Mouse (Mus musculus) testis, adult 10 weeks (tissue): ENCODE measurements around the gene Prl3d3. TPM values are rescaled to one million over a fixed set of nuclear protein-coding genes. Genes with fewer than 3 reads are reported as not detected.

Experiments used
- polyA plus RNA-seq: library from polyadenylated mRNA; stranded (reverse); fragments of 350-450 nt; fragmentation: Illumina TruSeq; extraction: RNeasy Lipid Tissue Mini Kit (QIAGEN cat#74804); gene quantifications from one replicate; pipeline ENCODE4 v1.2.3, GENCODE M21; 2014; ENCODE audit warnings: low read depth, low replicate concordance

Gene Prl3d3
- polyA plus RNA-seq, result not detected

DNA sequence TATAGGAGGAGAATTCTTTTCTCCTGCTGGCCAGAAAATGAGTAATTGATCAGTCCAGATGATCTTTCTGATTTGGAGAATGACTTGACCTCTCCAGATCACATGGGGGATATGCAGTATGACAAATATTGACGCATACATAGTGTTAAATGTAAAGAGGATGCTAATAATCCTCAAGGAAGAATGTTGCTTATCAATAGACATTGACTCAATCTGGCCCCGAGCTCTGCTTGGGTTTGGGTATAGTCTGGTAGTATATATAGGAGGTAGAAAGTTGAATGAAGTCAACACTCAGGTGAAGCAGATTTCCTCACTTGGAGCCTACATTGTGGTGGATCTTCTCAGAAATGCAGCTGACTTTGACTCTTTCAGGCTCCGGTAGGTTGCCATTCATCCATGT, at the start of gene Prl3d3:
TSS of gene Prl3d3 (plus strand) at position 301 of the 400 bp plus-strand sequence.

DNA sequence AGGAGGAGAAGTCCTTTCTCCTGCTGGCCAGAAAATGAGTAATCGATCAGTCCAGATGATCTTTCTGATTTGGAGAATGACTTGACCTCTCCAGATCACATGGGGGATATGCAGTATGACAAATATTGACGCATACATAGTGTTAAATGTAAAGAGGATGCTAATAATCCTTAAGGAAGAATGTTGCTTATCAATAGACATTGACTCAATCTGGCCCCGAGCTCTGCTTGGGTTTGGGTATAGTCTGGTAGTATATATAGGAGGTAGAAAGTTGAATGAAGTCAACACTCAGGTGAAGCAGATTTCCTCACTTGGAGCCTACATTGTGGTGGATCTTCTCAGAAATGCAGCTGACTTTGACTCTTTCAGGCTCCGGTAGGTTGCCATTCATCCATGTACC, 35.2 kb upstream of the Prl3d3 start, which contains the start of gene Prl3d2:
TSS of gene Prl3d2 (plus strand) at position 301 of the 400 bp plus-strand sequence.

DNA sequence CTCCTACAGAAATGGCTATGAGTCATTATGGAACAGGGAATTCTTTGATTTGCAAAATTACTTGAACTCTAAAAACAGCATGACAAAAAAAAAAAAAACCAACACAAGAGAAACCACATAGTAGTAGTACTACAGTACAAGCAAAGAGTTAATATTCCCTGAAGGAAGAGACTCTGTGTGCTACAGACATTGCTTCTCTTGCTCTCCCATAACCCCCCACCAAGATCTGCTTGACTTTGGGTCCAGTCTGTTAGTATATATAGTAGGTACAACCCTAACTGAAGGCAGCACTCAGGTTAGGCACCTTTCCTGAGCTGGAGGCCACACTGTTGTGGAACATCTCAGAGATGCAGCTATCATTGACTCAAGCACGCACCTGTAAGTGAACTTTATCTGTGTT, 39.8 kb downstream of the Prl3d3 start, which contains the start of gene Prl3c1:
TSS of gene Prl3c1 (plus strand) at position 301 of the 400 bp plus-strand sequence.

Other genes with a start within 250 kb of the Prl3d3 start
- gene Prl, start 99.2 kb upstream of the Prl3d3 start, polyA plus RNA-seq, result not detected
- gene Prl3d1, start 62.6 kb upstream of the Prl3d3 start, polyA plus RNA-seq, result not detected
- not detected for gene Prl3d2, start 35.1 kb upstream of the Prl3d3 start, polyA plus RNA-seq
- 9.6 TPM for gene Prl3c1, start 39.9 kb downstream of the Prl3d3 start, polyA plus RNA-seq
- gene Prl3b1, start 85.1 kb downstream of the Prl3d3 start, polyA plus RNA-seq, result not detected
- gene Prl3a1, start 102.6 kb downstream of the Prl3d3 start, polyA plus RNA-seq, result not detected
- gene Prl6a1, start 155.8 kb downstream of the Prl3d3 start, polyA plus RNA-seq, result not detected
- not detected for gene Prl8a2, start 188.9 kb downstream of the Prl3d3 start, polyA plus RNA-seq
- gene Prl2b1, start 234.1 kb downstream of the Prl3d3 start, polyA plus RNA-seq, result not detected